Mouse (Mus musculus) ES-E14 (cell line): ENCODE results near the gene Ncaph2. TPM values are rescaled to one million over a fixed set of nuclear protein-coding genes. Genes with fewer than 3 reads are reported as not detected.

ENCODE experiments used
- DNase-seq: peaks from one replicate; pipeline ENCODE4 v3.0.0-alpha.2; 2013; ENCODE audit warnings: low read depth, low spot score
- H3K27ac ChIP-seq: 2 replicates; pipeline ENCODE4 v1.5.1; 2012; ENCODE audit warnings: low read depth, mild to moderate bottlenecking, low read length, moderate library complexity, mixed read lengths; ENCODE audit not compliant: poor library complexity, insufficient read depth, severe bottlenecking
- H3K36me3 ChIP-seq: 2 replicates; pipeline ENCODE4 v1.6.1; 2012; ENCODE audit warnings: mild to moderate bottlenecking, low read length, moderate library complexity, mixed read lengths; ENCODE audit not compliant: control insufficient read depth, poor library complexity, insufficient read depth, severe bottlenecking
- H3K4me1 ChIP-seq, 2 experiments: fragments of 150-350 bp in 1 of 2; sonication (generic) in 1 of 2; 2 replicates each; pipeline ENCODE4 v1.6.1; 2012; ENCODE audit warnings: low read length in 2 of 2, mild to moderate bottlenecking in 1 of 2, mixed read lengths in 1 of 2; ENCODE audit not compliant: control insufficient read depth in 2 of 2, insufficient read depth in 2 of 2, poor library complexity in 1 of 2
- H3K4me3 ChIP-seq, 2 experiments: fragments of 150-350 bp in 1 of 2; sonication (generic) in 1 of 2; 2 replicates each; pipeline ENCODE4 v1.5.1; 2012; ENCODE audit warnings: low read length in 2 of 2, low read depth in 1 of 2, mild to moderate bottlenecking in 1 of 2, mixed read lengths in 1 of 2; ENCODE audit not compliant: insufficient read depth in 1 of 2, poor library complexity in 1 of 2, severe bottlenecking in 1 of 2
- H3K9ac ChIP-seq: 2 replicates; pipeline ENCODE4 v1.6.1; 2012; ENCODE audit warnings: low read depth, mild to moderate bottlenecking, low read length, mixed read lengths; ENCODE audit not compliant: poor library complexity, insufficient read depth, severe bottlenecking
- H3K9me3 ChIP-seq: fragments of 150-350 bp; sonication (generic); 2 replicates; pipeline ENCODE4 v1.6.1; 2012; ENCODE audit warnings: low read depth, mild to moderate bottlenecking, low read length; ENCODE audit not compliant: control insufficient read depth, insufficient read depth
- CHD2 ChIP-seq: IDR thresholded peaks from 2 replicates; pipeline ENCODE4 v1.6.1; 2014; ENCODE audit warnings: mild to moderate bottlenecking, low read depth, low read length, inconsistent platforms
- HCFC1 ChIP-seq: IDR thresholded peaks from 2 replicates; pipeline ENCODE4 v1.6.1; 2012; ENCODE audit warnings: low read length, inconsistent platforms, borderline replicate concordance; ENCODE audit not compliant: insufficient read depth
- MAFK ChIP-seq: IDR thresholded peaks from 2 replicates; pipeline ENCODE4 v1.6.1; 2014; ENCODE audit warnings: mild to moderate bottlenecking, low read depth, low read length, inconsistent platforms; ENCODE audit not compliant: insufficient read depth
- ZC3H11A ChIP-seq: IDR thresholded peaks from 2 replicates; pipeline ENCODE4 v1.6.1; 2012; ENCODE audit warnings: low read depth, mild to moderate bottlenecking, inconsistent platforms, low read length, borderline replicate concordance
- ZNF384 ChIP-seq: IDR thresholded peaks from 2 replicates; pipeline ENCODE4 v1.6.1; 2012; ENCODE audit warnings: low read depth, low read length, inconsistent platforms
- in situ Hi-C, 2 experiments: fragments of 600-800 bp; cut with MboI; formaldehyde crosslinking; loops; one replicate each; pipeline ENCODE4 v1.15.1; 2025; ENCODE audit warnings: low sequenced_read_pairs in 2 of 2, inconsistent platforms in 1 of 2; ENCODE audit not compliant: unreplicated experiment in 2 of 2
- total RNA-seq: library from RNA; depleted of rRNA; stranded (reverse); fragments of 300-350 nt; gene quantifications from 2 replicates; pipeline ENCODE4 v1.2.3, GENCODE M21; 2012

Gene Ncaph2
- total RNA-seq, 1 experiment: 205 TPM

DNA sequence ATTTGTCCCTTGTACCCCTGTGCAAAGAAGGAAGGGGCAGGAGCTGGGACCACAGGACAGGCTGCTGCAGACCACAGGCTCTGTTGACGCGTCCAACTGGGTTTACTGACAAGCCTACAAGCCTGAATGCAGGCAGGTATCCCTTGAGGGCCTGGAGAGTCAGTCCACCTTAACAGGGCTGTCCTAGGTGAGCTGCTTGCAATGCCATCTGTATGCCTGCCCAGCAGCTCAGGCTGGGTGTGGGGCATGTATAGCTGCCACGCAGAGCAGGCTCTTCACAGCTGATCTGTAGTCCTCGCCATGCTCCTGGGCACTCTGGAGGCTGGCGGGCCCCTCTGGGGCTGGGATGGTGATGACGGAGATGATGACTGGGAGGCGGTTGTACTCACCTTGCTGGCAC, 29.1 kb downstream of the Ncaph2 start, which contains the start of gene Klhdc7b:
Klhdc7b (plus strand) TSS at position 301 of the 400 bp plus-strand sequence.
- no peak for TF ChIP-seq HCFC1
- TF ChIP-seq ZC3H11A: no peak
- no peak for TF ChIP-seq CHD2
- TF ChIP-seq MAFK: no peak
- Histone ChIP-seq H3K9ac (peak within 1 kb of the TSS; percentile 39; the same call in 1 of the 2 replicates), H3K4me3 (peak within 1 kb of the TSS; percentile 44 to 59; a peak in 3 of 4 replicates), H3K36me3 (no peaks in the 10 kb centered on the region), H3K4me1 (peaks cover 1 to 6% of the 10 kb centered on the region in 2 experiments; a peak in 1 of 4 replicates), H3K9me3 (no peaks in the 10 kb centered on the region), H3K27ac (no peak within 1 kb of the TSS)
- in situ Hi-C loops: no loop called here
- DNase-seq: no peak

DNA sequence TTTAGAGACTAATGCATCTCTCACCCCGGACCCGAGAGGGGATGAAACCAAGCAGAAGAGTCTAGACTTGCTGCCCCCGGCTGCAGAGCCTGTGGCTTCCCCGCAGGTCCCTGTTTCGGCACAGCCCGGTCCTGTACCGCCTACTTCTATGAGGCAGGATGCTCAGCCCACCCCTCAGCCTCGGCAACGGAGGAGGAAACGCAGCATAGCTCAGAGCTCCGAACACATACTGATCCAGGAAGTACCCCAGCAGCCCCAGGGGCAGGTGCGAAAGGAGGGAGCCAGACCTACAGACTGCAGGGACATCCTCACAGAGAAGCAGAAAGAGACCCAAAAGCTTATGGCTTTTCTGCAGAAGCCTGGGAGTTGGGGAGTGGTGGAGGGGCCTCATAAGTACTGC, 31.6 kb downstream of the Ncaph2 start:
- in situ Hi-C loops: no loop called here

DNA sequence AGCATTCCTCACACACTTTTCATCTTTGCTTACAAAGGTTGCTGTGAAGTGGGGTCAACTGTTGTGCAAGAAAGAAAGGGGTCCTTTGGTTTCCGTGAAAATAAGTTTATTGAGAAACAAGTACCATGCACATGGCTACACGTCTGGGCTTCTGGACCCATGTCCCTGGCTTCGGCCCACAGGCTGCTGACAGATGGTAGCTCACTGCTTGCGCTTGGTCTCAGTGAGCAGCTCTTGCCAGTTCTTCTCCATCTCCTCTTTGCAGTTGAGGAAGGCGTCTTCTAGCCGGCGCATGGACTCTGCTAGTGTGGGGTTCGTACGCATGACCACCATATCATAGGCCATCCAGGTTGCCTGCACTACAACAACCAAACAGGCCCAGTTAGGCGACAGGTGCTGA, 34.6 kb downstream of the Ncaph2 start:
- Histone ChIP-seq H3K9ac (no peak overlapping the region), H3K4me3 (no peak overlapping the region), H3K27ac (no peak overlapping the region), H3K9me3 (no peaks in the 10 kb centered on the region), H3K4me1 (peaks cover 0 to 6% of the 10 kb centered on the region in 2 experiments; a peak in 1 of 4 replicates), H3K36me3 (no peaks in the 10 kb centered on the region)
- in situ Hi-C loops: no loop called here
- TF ChIP-seq MAFK (no peak), ZNF384 (no peak), HCFC1 (no peak), ZC3H11A (no peak), CHD2 (no peak)
- DNase-seq: no peak

More for the DNA sequence above, 31.6 kb downstream of the Ncaph2 start:
- Histone ChIP-seq H3K9ac (no peak overlapping the region), H3K36me3 (no peaks in the 10 kb centered on the region), H3K4me1 (peaks cover 0 to 6% of the 10 kb centered on the region in 2 experiments; a peak in 1 of 4 replicates), H3K9me3 (no peaks in the 10 kb centered on the region), H3K4me3 (peak overlapping the region; percentile 12 to 39; a peak in 2 of 4 replicates), H3K27ac (no peak overlapping the region)
- DNase-seq: no peak
- no peak for TF ChIP-seq CHD2
- TF ChIP-seq HCFC1: no peak
- no peak for TF ChIP-seq ZNF384
- TF ChIP-seq ZC3H11A: no peak
- TF ChIP-seq MAFK: no peak

DNA sequence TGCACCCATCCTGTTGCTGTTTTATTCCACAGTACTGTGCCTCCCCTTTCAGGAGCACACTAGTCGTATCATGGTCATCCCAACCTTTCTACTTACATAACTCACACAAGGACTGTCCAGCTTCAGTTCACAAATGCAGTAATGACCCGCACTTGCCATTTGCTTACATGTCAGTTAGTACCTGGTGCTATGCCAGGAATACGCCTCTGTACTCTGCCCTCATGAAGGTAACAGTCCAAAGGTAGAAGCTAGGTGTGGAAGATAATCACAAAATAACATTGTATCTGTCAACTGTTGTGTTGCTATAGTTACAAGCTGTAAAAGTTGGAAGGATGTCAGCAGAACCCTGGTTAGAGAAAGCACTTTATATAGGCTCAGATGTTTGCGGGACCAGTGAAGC, 41.4 kb downstream of the Ncaph2 start:
- no peak for TF ChIP-seq MAFK
- TF ChIP-seq ZNF384: no peak
- TF ChIP-seq ZC3H11A: no peak
- no peak for TF ChIP-seq CHD2
- TF ChIP-seq HCFC1: no peak
- peaks cover 0 to 5% of the 10 kb centered on the region in 2 experiments; a peak in 1 of 4 replicates for H3K4me1 ChIP-seq
- no peak overlapping the region for H3K4me3 ChIP-seq
- H3K36me3 ChIP-seq: no peaks in the 10 kb centered on the region
- no peak overlapping the region for H3K27ac ChIP-seq
- H3K9me3 ChIP-seq: no peaks in the 10 kb centered on the region
- H3K9ac ChIP-seq: no peak overlapping the region
- in situ Hi-C loops: no loop called here
- DNase-seq: no peak

DNA sequence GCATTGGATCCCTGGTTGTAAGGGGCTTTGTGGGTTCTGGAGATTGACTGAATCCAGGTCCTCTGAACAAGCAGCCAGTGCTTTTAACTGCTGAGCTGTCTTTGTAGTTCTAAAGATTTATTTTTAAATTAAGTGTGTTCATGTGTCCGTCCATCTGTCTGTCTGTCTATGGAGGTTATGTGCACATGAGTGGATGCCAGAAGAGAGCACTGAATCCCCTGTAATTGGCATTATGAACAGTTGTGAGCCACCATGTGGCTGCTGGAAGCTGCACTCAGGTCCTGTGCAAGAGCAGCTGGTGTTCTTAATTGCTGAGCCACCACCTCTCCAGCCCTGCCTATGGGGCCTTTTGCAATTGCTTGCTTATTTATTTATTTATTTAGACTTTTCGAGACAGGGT, 42.6 kb downstream of the Ncaph2 start:
- H3K36me3 ChIP-seq: no peaks in the 10 kb centered on the region
- no peak for TF ChIP-seq HCFC1
- TF ChIP-seq ZNF384: no peak
- no peak for TF ChIP-seq MAFK
- no peak for TF ChIP-seq ZC3H11A
- TF ChIP-seq CHD2: no peak
- peaks cover 0 to 5% of the 10 kb centered on the region in 2 experiments; a peak in 1 of 4 replicates for H3K4me1 ChIP-seq
- in situ Hi-C loops: no loop called here
- no peaks in the 10 kb centered on the region for H3K9me3 ChIP-seq
- H3K9ac ChIP-seq: no peak overlapping the region
- no peak overlapping the region for H3K27ac ChIP-seq
- no peak overlapping the region for H3K4me3 ChIP-seq
- no peak for DNase-seq
